Comparison of ENCODE assay signal across 8 mouse cellular contexts in genomic region chr11:83271951-83272843, GRCm38 (mm10). TPM values are rescaled to one million over a fixed set of nuclear protein-coding genes. Genes with fewer than 3 reads are reported as not detected.
DNase-seq lines count a peak whose midpoint lies in the region; ATAC-seq and TF ChIP-seq lines count a peak whose summit lies in the region.

No protein-coding gene starts in this region.

- peak; percentile 80; the same call in 1 of the 2 replicates for TF ChIP-seq POLR2A in CH12.LX (IDR thresholded peaks at IDR 0.05; ENCODE audit: low read depth, low read length)

- no peak for TF ChIP-seq EP300 in CH12.LX (IDR thresholded peaks at IDR 0.05; ENCODE audit: low read length)

- H3K9me3 ChIP-seq in heart, embryonic 12.5 days (replicated peaks) = no peaks in the 10 kb centered on the region
- H3K9me3 ChIP-seq in CH12.LX (replicated peaks; ENCODE audit: low read length) = no peaks in the 10 kb centered on the region
- H3K9me3 ChIP-seq in intestine, postnatal 0 days (ENCODE audit: control insufficient read depth) = no peaks in the 10 kb centered on the region

- H3K4me3 ChIP-seq in heart, embryonic 12.5 days = no peak overlapping the region
- H3K4me3 ChIP-seq in CH12.LX (replicated peaks in 1 of 3; ENCODE audit: low read depth in 2 of 3, low read length in 2 of 3, poor library complexity in 1 of 3) = no peak overlapping the region
- no peak overlapping the region for H3K4me3 ChIP-seq in intestine, postnatal 0 days (ENCODE audit: low read depth, low read length)

- H3K9ac ChIP-seq in heart, embryonic 12.5 days = no peak overlapping the region
- no peak overlapping the region for H3K9ac ChIP-seq in CH12.LX (ENCODE audit: insufficient read depth, low read depth)
- H3K9ac ChIP-seq in intestine, postnatal 0 days (ENCODE audit: low read depth, low read length) = no peak overlapping the region

- H3K27ac ChIP-seq in heart, embryonic 12.5 days (ENCODE audit: poor library complexity, severe bottlenecking) = no peak overlapping the region; the same call in 1 of the 2 replicates
- no peak overlapping the region for H3K27ac ChIP-seq in CH12.LX (ENCODE audit: insufficient read depth, low read depth)
- no peak overlapping the region for H3K27ac ChIP-seq in intestine, postnatal 0 days (ENCODE audit: low read depth, low read length)

- no peaks in the 10 kb centered on the region for H3K36me3 ChIP-seq in heart, embryonic 12.5 days
- no peaks in the 10 kb centered on the region for H3K36me3 ChIP-seq in CH12.LX (replicated peaks in 1 of 2; ENCODE audit: control insufficient read depth in 1 of 2, insufficient read depth in 1 of 2, low read length in 1 of 2)
- no peaks in the 10 kb centered on the region for H3K36me3 ChIP-seq in intestine, postnatal 0 days (ENCODE audit: control insufficient read depth, insufficient read depth)

- TF ChIP-seq RAD21 in CH12.LX (IDR thresholded peaks at IDR 0.05; ENCODE audit: low read depth, low read length) = peak; percentile 80

- 0 out of 2 replicates have a peak overlapping the region, but pooled peaks have one; percentile 26 for H3K4me2 ChIP-seq in heart, embryonic 12.5 days
- H3K4me2 ChIP-seq in CH12.LX (ENCODE audit: insufficient read depth, low read depth, poor library complexity, severe bottlenecking) = no peak overlapping the region
- peak overlapping the region; percentile 69; the same call in 1 of the 2 replicates for H3K4me2 ChIP-seq in intestine, postnatal 0 days (replicated peaks; ENCODE audit: low read depth)

- H3K79me2 ChIP-seq in CH12.LX (replicated peaks; ENCODE audit: control insufficient read depth, extremely low read depth, insufficient read depth, poor library complexity, severe bottlenecking) = no peaks in the 10 kb centered on the region

- 0 out of 2 replicates have a peak, but pooled peaks cover 5% of the 10 kb centered on the region for H3K27me3 ChIP-seq in heart, embryonic 12.5 days (replicated peaks)
- peaks cover 39% of the 10 kb centered on the region for H3K27me3 ChIP-seq in CH12.LX (replicated peaks)
- no peaks in the 10 kb centered on the region; the same call in 1 of the 2 replicates for H3K27me3 ChIP-seq in intestine, postnatal 0 days (replicated peaks; ENCODE audit: control insufficient read depth, insufficient read depth, low read length)

- H3K4me1 ChIP-seq in heart, embryonic 12.5 days (replicated peaks) = peaks cover 4% of the 10 kb centered on the region; the same call in 1 of the 2 replicates
- H3K4me1 ChIP-seq in CH12.LX (ENCODE audit: control insufficient read depth in 1 of 2, insufficient read depth in 2 of 2) = peaks cover 3 to 17% of the 10 kb centered on the region in 2 experiments; a peak in 3 of 4 replicates
- H3K4me1 ChIP-seq in intestine, postnatal 0 days (replicated peaks; ENCODE audit: control insufficient read depth, insufficient read depth, low read length) = no peaks in the 10 kb centered on the region

- no peak for DNase-seq in heart, adult 8-10 months (ENCODE audit: low spot score)
- DNase-seq in CH12.LX (ENCODE audit: extremely low read depth) = peak; percentile 82
- DNase-seq in embryo, embryonic 10.5 days (ENCODE audit: low spot score) = peak; percentile 67
- peak; percentile 69 for DNase-seq in thymus, postnatal 4 days
- no peak for DNase-seq in frontal cortex, postnatal 36 days (ENCODE audit: low spot score in 2 of 2)

- 18% methylated on average over 2 of the region's 2 CpGs for WGBS in heart, embryonic 12.5 days
- WGBS in intestine, postnatal 0 days = 14% methylated on average over 2 of the region's 2 CpGs

- peak; percentile 48 to 84; a peak in 3 of 4 replicates for TF ChIP-seq CTCF in CH12.LX (conservative IDR thresholded peaks at IDR 0.05 in 1 of 2, IDR thresholded peaks at IDR 0.05 in 1 of 2; ENCODE audit: low read depth in 2 of 2, low read length in 2 of 2)
- peak; percentile 59 for TF ChIP-seq CTCF in intestine, postnatal 0 days (IDR thresholded peaks at IDR 0.05; ENCODE audit: low read depth)

- dilution Hi-C loops in CH12.LX (cut with MboI; ENCODE audit: extremely low pct_ligation_motif_present, extremely low pct_unique_long_range_greater_than_20kb, low sequenced_read_pairs) = no loop called here

- in situ Hi-C loops in CH12.LX (cut with MboI; ENCODE audit: low pct_ligation_motif_present, low pct_unique_long_range_greater_than_20kb, low sequenced_read_pairs) = no loop called here

- ATAC-seq in heart, embryonic 12.5 days (ENCODE audit: insufficient number of reproducible peaks, low FRiP score) = no peak
- no peak for ATAC-seq in intestine, postnatal 0 days
- peak; percentile 64 for ATAC-seq in megakaryocyte-erythroid progenitor cell, adult 5-6 weeks (replicated peaks; ENCODE audit: low FRiP score, low TSS enrichment, poor library complexity, severe bottlenecking)

TF ChIP-seq in CH12.LX, 34 proteins besides CTCF, POLR2A, EP300 and RAD21:
- TF ChIP-seq ZMIZ1 (IDR thresholded peaks at IDR 0.05; ENCODE audit: low read depth, low read length) (no peak), USF1 (IDR thresholded peaks at IDR 0.05; ENCODE audit: low read depth, low read length) (no peak), SIN3A (IDR thresholded peaks at IDR 0.05; ENCODE audit: low read length) (no peak), MYC (IDR thresholded peaks at IDR 0.05; ENCODE audit: low read depth, low read length) (no peak), UBTF (IDR thresholded peaks at IDR 0.05; ENCODE audit: low read depth, low read length) (no peak), JUN (IDR thresholded peaks at IDR 0.05; ENCODE audit: insufficient read depth, low read depth, low read length) (no peak), MAX (IDR thresholded peaks at IDR 0.05; ENCODE audit: low read length) (no peak), IRF4 (IDR thresholded peaks at IDR 0.05; ENCODE audit: low read depth, low read length) (0 out of 2 replicates have a peak, but pooled peaks have one; percentile 12), SMC3 (IDR thresholded peaks at IDR 0.05; ENCODE audit: low read depth, low read length) (peak; percentile 33), JUND (conservative IDR thresholded peaks at IDR 0.05; ENCODE audit: low read depth, low read length) (peak; percentile 16; the same call in 1 of the 2 replicates), ZNF384 (IDR thresholded peaks at IDR 0.05; ENCODE audit: low read depth, low read length) (peak; percentile 86), ETS1 (conservative IDR thresholded peaks at IDR 0.05; ENCODE audit: low read depth, low read length) (no peak)

RNA-seq across cellular contexts. Expression of gene Slfn14, which starts 14.3 kb away (rescaled TPM):
- 3.0 and 3.4 TPM in 2 replicates for polyA plus RNA-seq in heart, embryonic 12.5 days (2016; fragmentation: Nextera tagmentation; extraction: Ambion mirVana)
- total RNA-seq in heart, adult 8-10 months (2022) = not detected
- total RNA-seq in CH12.LX (2012; rRNA removed) = not detected in 2 replicates
- not detected in 2 replicates for total RNA-seq in CH12.LX (2014; rRNA removed)
- polyA plus RNA-seq in CH12.LX (2012; ENCODE audit: insufficient read length, low read depth) = not detected in 2 replicates
- polyA plus RNA-seq in intestine, postnatal 0 days (2015; fragmentation: Nextera tagmentation; extraction: Ambion mirVana) = not detected in 2 replicates
- total RNA-seq in megakaryocyte-erythroid progenitor cell, adult 5-6 weeks (2014; fragmentation: Nextera tagmentation) = not detected in 2 replicates
- 0.28 TPM in 1 of 2 replicates, not detected in the other for total RNA-seq in megakaryocyte-erythroid progenitor cell, adult 5-6 weeks (2017)

RNA-seq across cellular contexts. Expression of gene Ap2b1, which starts 26.6 kb away (rescaled TPM):
- polyA plus RNA-seq in heart, embryonic 12.5 days (2016; fragmentation: Nextera tagmentation; extraction: Ambion mirVana) = 53.8 and 58.7 TPM in 2 replicates
- 10 to 100 TPM; 34.1 to 46.5 (median 36.9) TPM for total RNA-seq in heart, adult 8-10 months (2022)
- 59.1 and 60.1 TPM in 2 replicates for total RNA-seq in CH12.LX (2012; rRNA removed)
- 57.6 and 58.3 TPM in 2 replicates for total RNA-seq in CH12.LX (2014; rRNA removed)
- 75.7 and 78.8 TPM in 2 replicates for polyA plus RNA-seq in CH12.LX (2012; ENCODE audit: insufficient read length, low read depth)
- polyA plus RNA-seq in intestine, postnatal 0 days (2015; fragmentation: Nextera tagmentation; extraction: Ambion mirVana) = 20.4 and 20.7 TPM in 2 replicates
- total RNA-seq in megakaryocyte-erythroid progenitor cell, adult 5-6 weeks (2014; fragmentation: Nextera tagmentation) = 74.0 and 74.2 TPM in 2 replicates
- total RNA-seq in megakaryocyte-erythroid progenitor cell, adult 5-6 weeks (2017) = 61.2 and 65.4 TPM in 2 replicates

RNA-seq across cellular contexts. Expression of gene Pex12, which starts 30.2 kb away (rescaled TPM):
- polyA plus RNA-seq in heart, embryonic 12.5 days (2016; fragmentation: Nextera tagmentation; extraction: Ambion mirVana) = 9.9 and 10.2 TPM in 2 replicates
- 10 to 100 TPM in 2 of 4 experiments, 1 to 10 TPM in 2; 8.8 to 13.9 (median 9.7) TPM for total RNA-seq in heart, adult 8-10 months (2022)
- total RNA-seq in CH12.LX (2012; rRNA removed) (9.5 and 11.4 TPM in 2 replicates), CH12.LX (2014; rRNA removed) (6.3 and 8.2 TPM in 2 replicates)
- 30.6 and 30.7 TPM in 2 replicates for polyA plus RNA-seq in CH12.LX (2012; ENCODE audit: insufficient read length, low read depth)
- polyA plus RNA-seq in intestine, postnatal 0 days (2015; fragmentation: Nextera tagmentation; extraction: Ambion mirVana) = 8.6 and 9.3 TPM in 2 replicates
- total RNA-seq in megakaryocyte-erythroid progenitor cell, adult 5-6 weeks (2014; fragmentation: Nextera tagmentation) = 7.6 and 10.1 TPM in 2 replicates
- total RNA-seq in megakaryocyte-erythroid progenitor cell, adult 5-6 weeks (2017) = 9.5 and 9.6 TPM in 2 replicates

Comparison
In these comparisons a context has a peak if more than half of its experiments do, and no peak if none do; other contexts are left out.
1. DNase-seq: peak in CH12.LX (single experiment), embryo, embryonic 10.5 days (single experiment) and thymus, postnatal 4 days (single experiment); none in heart, adult 8-10 months (single experiment) and frontal cortex, postnatal 36 days (0 of 2).